Mouse (Mus musculus) lung, embryonic 16.5 days (tissue): ENCODE results near the gene Gm2888. TPM values are rescaled to one million over a fixed set of nuclear protein-coding genes. Genes with fewer than 3 reads are reported as not detected.
"Not testable (repeated sequence)": the region's sequence is repeated elsewhere in the genome, so short reads cannot be mapped to it uniquely, and the experiment has no call there.

Experiments used
- ATAC-seq: fragments of 200-750 bp; cut with Nextera tagmentation; 2 replicates; pipeline ENCODE4 v1.8.0; 2017; ENCODE audit warnings: low read depth, mild to moderate bottlenecking, moderate library complexity
- H3K27ac ChIP-seq: fragments of 300-500 bp; sonication (generic); 2 replicates; pipeline ENCODE4 v1.5.1; 2014; ENCODE audit warnings: mild to moderate bottlenecking, control low read depth, low read length
- H3K27me3 ChIP-seq: fragments of 300-500 bp; sonication (generic); 2 replicates; pipeline ENCODE4 v1.6.1; 2014; ENCODE audit warnings: low read depth, low read length, mixed read lengths; ENCODE audit not compliant: control insufficient read depth, insufficient read depth
- H3K36me3 ChIP-seq: fragments of 300-500 bp; sonication (generic); 2 replicates; pipeline ENCODE4 v1.6.1; 2014; ENCODE audit warnings: low read length; ENCODE audit not compliant: control insufficient read depth, insufficient read depth
- H3K4me1 ChIP-seq: fragments of 300-500 bp; sonication (generic); replicated peaks from 2 replicates; pipeline ENCODE4 v1.6.1; 2014; ENCODE audit warnings: low read length, mixed read lengths; ENCODE audit not compliant: control insufficient read depth, insufficient read depth
- H3K4me2 ChIP-seq: fragments of 300-500 bp; sonication (generic); 2 replicates; pipeline ENCODE4 v1.6.1; 2014; ENCODE audit warnings: low read depth, low read length, control low read depth
- H3K4me3 ChIP-seq: fragments of 300-500 bp; sonication (generic); 2 replicates; pipeline ENCODE4 v1.5.1; 2014; ENCODE audit warnings: mild to moderate bottlenecking, low read length, control low read depth
- H3K9ac ChIP-seq: fragments of 300-500 bp; sonication (generic); 2 replicates; pipeline ENCODE4 v1.6.1; 2014; ENCODE audit warnings: low read length, control low read depth
- H3K9me3 ChIP-seq: fragments of 300-500 bp; sonication (generic); 2 replicates; pipeline ENCODE4 v1.6.1; 2016; ENCODE audit warnings: low read length; ENCODE audit not compliant: control insufficient read depth
- WGBS: fragments of 180-500 bp; shearing (Covaris S2); extraction: QIAGEN DNeasy Blood & Tissue Kit; methylation state at CpG from one replicate; pipeline ENCODE4 v1.1.7; 2014; 5-methylcytosine and 5-hydroxymethylcytosine counted together
- polyA plus RNA-seq: library from polyadenylated mRNA; unstranded; fragments of >200 nt; fragmentation: Nextera tagmentation; extraction: Ambion mirVana; gene quantifications from 2 replicates; pipeline ENCODE4 v1.2.1, GENCODE M21; 2015

The Gm2888 gene
- not detected in 2 replicates for polyA plus RNA-seq

GRCm38 (mm10) chr14:3029702-3030101 is at the start of gene Gm2888:
Gm2888 (plus strand) TSS chr14:3030002.
- H3K27ac ChIP-seq, H3K9me3 ChIP-seq, H3K9ac ChIP-seq, H3K27me3 ChIP-seq, H3K36me3 ChIP-seq, ATAC-seq, H3K4me2 ChIP-seq, H3K4me3 ChIP-seq, H3K4me1 ChIP-seq: not testable (repeated sequence)
- 64% methylated on average over 2 of the region's 3 CpGs for WGBS

GRCm38 (mm10) chr14:3048727-3049512 is 19.1 kb downstream of the Gm2888 start, which contains the start of gene Gm2897:
Gm2897 (plus strand) TSS chr14:3049285.
- ATAC-seq, H3K4me1 ChIP-seq, H3K27ac ChIP-seq, H3K36me3 ChIP-seq, H3K27me3 ChIP-seq, H3K9me3 ChIP-seq: not testable (repeated sequence)
- Histone ChIP-seq H3K9ac (peak within 1 kb of the TSS; percentile 24; the same call in 1 of the 2 replicates), H3K4me3 (peak within 1 kb of the TSS; percentile 47), H3K4me2 (peak within 1 kb of the TSS; percentile 68)
- 3% methylated on average over 21 of the region's 40 CpGs for WGBS

- ATAC-seq, H3K4me1 ChIP-seq, H3K9me3 ChIP-seq, H3K36me3 ChIP-seq, H3K27ac ChIP-seq, H3K27me3 ChIP-seq: not testable (repeated sequence)
- Histone ChIP-seq H3K4me3 (peak overlapping the region; percentile 47), H3K9ac (0 out of 2 replicates have a peak overlapping the region, but pooled peaks have one; percentile 11), H3K4me2 (peak overlapping the region; percentile 68)
- WGBS = under 1% methylated on average over 13 of the region's 20 CpGs
These were observed 19.7 kb downstream of the Gm2888 start for GRCm38 (mm10) chr14:3049513-3049800.

GRCm38 (mm10) chr14:3050087-3050486 is 20.3 kb downstream of the Gm2888 start:
- H3K27ac ChIP-seq, H3K36me3 ChIP-seq, H3K9me3 ChIP-seq, H3K4me3 ChIP-seq, H3K27me3 ChIP-seq, H3K4me2 ChIP-seq, H3K9ac ChIP-seq, ATAC-seq, H3K4me1 ChIP-seq: not testable (repeated sequence)
- WGBS = 0% methylated on average over 5 of the region's 8 CpGs

Other genes with a start within 250 kb of the Gm2888 start
- 1.5 and 1.8 TPM in 2 replicates for gene Gm2897, start 19.3 kb downstream of the Gm2888 start, polyA plus RNA-seq
- gene Gm10340, start 104.0 kb downstream of the Gm2888 start, polyA plus RNA-seq = not detected in 2 replicates
- gene Gm5795, start 158.3 kb downstream of the Gm2888 start, polyA plus RNA-seq = not detected in 2 replicates
- gene D830030K20Rik, start 178.5 kb downstream of the Gm2888 start, polyA plus RNA-seq = 4.5 and 5.2 TPM in 2 replicates